Mouse (Mus musculus): ENCODE measurements around the gene Mfsd4b3. TPM values are rescaled to one million over a fixed set of nuclear protein-coding genes. Genes with fewer than 3 reads are reported as not detected.

Gene Mfsd4b3
- polyA plus RNA-seq, 1 experiment from 2014 or later: 0.11 TPM

DNA sequence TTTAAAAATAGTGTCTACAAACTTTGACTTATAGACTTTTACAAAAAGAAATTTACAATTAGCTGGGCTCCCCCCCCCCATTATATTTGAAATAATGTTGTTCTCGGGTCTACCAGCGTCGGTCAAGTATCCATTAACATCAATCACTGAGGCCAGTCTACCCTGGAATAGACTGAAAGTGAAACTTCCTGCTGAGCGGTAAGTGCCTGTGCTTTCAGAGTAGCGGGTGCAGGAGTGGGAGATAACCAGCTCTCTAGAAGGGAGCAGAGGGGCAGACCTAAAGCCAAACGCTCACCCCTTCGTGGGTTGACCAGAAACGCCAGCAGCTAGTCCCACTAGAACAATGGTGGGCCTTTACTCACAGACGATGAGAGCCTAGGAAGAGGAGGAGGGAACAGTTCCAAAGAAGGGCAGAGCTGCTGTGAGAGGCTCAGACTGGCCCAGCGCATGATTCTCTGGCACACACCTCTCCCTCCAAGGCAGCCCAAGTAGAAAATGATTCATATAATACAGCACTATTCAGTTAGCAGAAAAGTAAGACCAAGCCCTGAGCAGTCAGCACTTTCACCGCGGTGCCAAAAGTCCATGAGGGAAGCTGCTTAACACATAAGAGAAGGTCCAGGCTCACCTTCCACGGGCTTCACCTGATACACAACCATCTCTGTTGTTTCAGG lies 51.0 kb downstream of the Mfsd4b3 start:
- no peaks in the 10 kb centered on the region for H3K36me3 ChIP-seq
- no peaks in the 10 kb centered on the region for H3K27me3 ChIP-seq
- no peak overlapping the region for H3K9ac ChIP-seq (replicated peaks)
- H3K9me3 ChIP-seq: no peaks in the 10 kb centered on the region
- WGBS: 79% methylated on average over 13 of the region's 13 CpGs
- no peak for ATAC-seq (ENCODE audit: low FRiP score, low read depth)
- H3K27ac ChIP-seq (replicated peaks): no peak overlapping the region
- no peak overlapping the region for H3K4me2 ChIP-seq (replicated peaks)
- no peaks in the 10 kb centered on the region for H3K4me1 ChIP-seq
- H3K4me3 ChIP-seq: no peak overlapping the region

DNA sequence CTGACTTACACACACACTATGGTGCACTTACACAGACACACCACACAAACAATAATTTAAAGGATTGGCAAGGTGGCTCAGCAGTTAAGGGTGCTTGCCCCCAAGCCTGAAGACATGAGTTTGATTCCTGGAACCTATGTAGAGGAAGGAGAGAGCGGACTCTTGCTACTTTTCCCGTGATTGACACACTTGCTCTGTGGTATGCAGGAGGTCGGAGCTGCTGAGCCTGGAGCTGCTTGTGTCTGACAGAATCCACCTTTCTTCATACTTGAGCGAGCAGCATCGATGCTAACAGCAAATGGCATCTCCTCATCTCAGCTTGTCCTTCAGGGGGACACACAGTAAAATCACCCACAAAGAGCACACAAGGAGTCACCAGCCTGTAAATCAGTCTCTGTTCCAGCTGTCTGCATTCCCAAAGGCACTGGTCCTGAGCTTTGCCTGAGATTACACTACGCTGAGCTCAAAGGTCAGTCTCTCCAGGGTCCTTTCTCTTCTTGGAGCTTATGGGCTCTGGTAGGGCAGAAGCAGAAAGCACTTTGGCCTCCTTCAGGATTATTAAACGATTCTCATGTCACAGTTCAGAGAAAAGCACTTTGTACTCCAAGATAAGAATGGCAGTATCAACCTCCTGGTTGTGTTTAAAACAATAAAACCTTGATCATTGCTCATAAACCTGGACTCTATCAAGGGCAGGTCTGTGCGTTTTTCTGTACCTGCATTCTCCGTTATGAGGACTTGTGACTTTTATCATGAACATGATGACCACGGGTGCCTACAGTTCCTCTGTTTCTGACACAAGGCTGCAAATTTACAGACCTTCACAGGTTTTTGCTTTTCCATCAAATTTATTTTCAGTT lies 52.9 kb downstream of the Mfsd4b3 start:
- H3K27ac ChIP-seq (replicated peaks): no peak overlapping the region
- 79% methylated on average over 10 of the region's 10 CpGs for WGBS
- H3K4me3 ChIP-seq: no peak overlapping the region
- no peak overlapping the region for H3K4me2 ChIP-seq (replicated peaks)
- H3K4me1 ChIP-seq: no peaks in the 10 kb centered on the region
- H3K9ac ChIP-seq (replicated peaks): no peak overlapping the region
- no peaks in the 10 kb centered on the region for H3K27me3 ChIP-seq
- no peaks in the 10 kb centered on the region for H3K36me3 ChIP-seq
- no peaks in the 10 kb centered on the region for H3K9me3 ChIP-seq
- ATAC-seq (ENCODE audit: low FRiP score, low read depth): no peak

DNA sequence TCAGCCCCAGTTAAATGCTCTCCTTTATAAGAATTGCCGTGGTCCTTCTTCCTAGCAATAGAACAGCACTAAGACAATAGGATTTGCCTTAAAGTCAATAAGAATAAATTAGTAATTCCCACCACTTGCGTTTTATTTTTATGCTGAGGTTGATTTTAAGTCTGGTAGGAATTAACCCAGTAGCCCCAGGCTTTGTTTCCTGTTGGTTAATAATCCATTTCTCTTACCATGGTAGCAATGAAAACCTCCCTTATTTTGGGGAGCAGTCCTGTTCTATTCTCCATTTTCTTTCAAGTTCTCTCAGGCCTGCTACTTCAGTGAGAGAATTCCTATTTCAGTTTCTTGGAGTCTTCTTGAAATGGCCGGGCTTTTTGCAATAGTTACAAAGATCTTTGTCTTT lies 55.8 kb downstream of the Mfsd4b3 start:
- Histone ChIP-seq H3K9me3 (no peaks in the 10 kb centered on the region), H3K4me2 (replicated peaks) (no peak overlapping the region), H3K27ac (replicated peaks) (no peak overlapping the region), H3K4me3 (no peak overlapping the region), H3K9ac (replicated peaks) (no peak overlapping the region), H3K4me1 (peaks cover 4% of the 10 kb centered on the region; the same call in 1 of the 2 replicates), H3K36me3 (no peaks in the 10 kb centered on the region), H3K27me3 (no peaks in the 10 kb centered on the region)
- 72% methylated on average over 3 of the region's 3 CpGs for WGBS
- ATAC-seq (ENCODE audit: low FRiP score, low read depth): no peak

DNA sequence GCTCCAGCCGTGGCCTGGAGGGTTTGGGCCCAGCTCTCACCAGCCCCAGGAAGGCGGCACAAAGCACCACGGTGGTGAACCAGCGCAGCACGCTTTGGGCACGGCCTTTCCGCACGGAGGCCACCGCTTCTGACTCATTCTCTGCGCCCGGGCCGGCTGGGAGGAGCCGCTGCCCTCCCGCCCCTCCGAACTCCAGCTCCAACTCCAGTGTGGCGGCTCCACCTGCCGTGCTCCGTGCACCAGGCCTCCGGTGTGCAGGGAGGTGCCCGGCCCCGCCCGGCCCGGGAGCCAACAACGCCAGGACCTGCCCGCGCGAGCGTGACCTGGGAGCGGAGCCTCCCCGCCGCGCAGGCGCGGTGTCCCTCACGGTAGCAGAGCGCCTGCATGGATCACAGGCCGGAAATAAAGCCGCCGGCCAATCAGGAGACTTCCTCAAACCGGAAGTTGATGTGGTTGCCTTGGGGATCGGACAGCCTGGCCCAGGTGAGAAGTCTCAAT lies 61.0 kb downstream of the Mfsd4b3 start, which contains the start of gene Mfsd4b4:
TSS of gene Mfsd4b4 (minus strand) at position 365 of the 498 bp plus-strand sequence.
- peak within 1 kb of the TSS; percentile 75 for H3K27ac ChIP-seq (replicated peaks)
- peak within 1 kb of the TSS; percentile 86 for H3K9ac ChIP-seq (replicated peaks)
- H3K9me3 ChIP-seq: no peaks in the 10 kb centered on the region
- H3K4me2 ChIP-seq (replicated peaks): peak within 1 kb of the TSS; percentile 89
- peak within 1 kb of the TSS; percentile 75 for H3K4me3 ChIP-seq
- peak; percentile 99 for ATAC-seq (ENCODE audit: low FRiP score, low read depth)
- no peaks in the 10 kb centered on the region for H3K27me3 ChIP-seq
- under 1% methylated on average over 41 of the region's 41 CpGs for WGBS
- peaks cover 10% of the 10 kb centered on the region; the same call in 1 of the 2 replicates for H3K4me1 ChIP-seq
- H3K36me3 ChIP-seq: no peaks in the 10 kb centered on the region

Other genes starting within 250 kb of the Mfsd4b3 start
- gene Rev3l, start 228.0 kb downstream of the Mfsd4b3 start, polyA plus RNA-seq (2016; fragmentation: Nextera tagmentation; extraction: Ambion mirVana): 20.7 and 20.8 TPM in 2 replicates
- gene Mfsd4b4, start 60.9 kb downstream of the Mfsd4b3 start, polyA plus RNA-seq (2016; fragmentation: Nextera tagmentation; extraction: Ambion mirVana): 4.5 and 4.9 TPM in 2 replicates
- not detected in 2 replicates for gene Mfsd4b2, start 33.2 kb downstream of the Mfsd4b3 start, polyA plus RNA-seq (2016; fragmentation: Nextera tagmentation; extraction: Ambion mirVana)
- 0.09 TPM in 1 of 2 replicates, not detected in the other for gene Mfsd4b5, start 26.5 kb upstream of the Mfsd4b3 start, polyA plus RNA-seq (2016; fragmentation: Nextera tagmentation; extraction: Ambion mirVana)
- not detected in 2 replicates for gene Mfsd4b1, start 65.1 kb upstream of the Mfsd4b3 start, polyA plus RNA-seq (2016; fragmentation: Nextera tagmentation; extraction: Ambion mirVana)
- gene Slc16a10, start 182.1 kb upstream of the Mfsd4b3 start, polyA plus RNA-seq (2016; fragmentation: Nextera tagmentation; extraction: Ambion mirVana): 4.3 and 5.8 TPM in 2 replicates